Mouse (Mus musculus) MEL (cell line): ENCODE data around the gene Agpat4. TPM values are rescaled to one million over a fixed set of nuclear protein-coding genes. Genes with fewer than 3 reads are reported as not detected.

Source experiments
- DNase-seq: peaks from one replicate; pipeline ENCODE4 v3.0.0; 2011; ENCODE audit warnings: low read depth, low spot score
- H3K27ac ChIP-seq: 2 replicates; pipeline ENCODE4 v1.5.1; 2012; ENCODE audit warnings: low read depth, mild to moderate bottlenecking, control low read depth, low read length, moderate library complexity; ENCODE audit not compliant: control insufficient read depth
- H3K27me3 ChIP-seq, 2 experiments: fragments of 150-350 bp in 1 of 2; sonication (generic) in 1 of 2; 2 replicates each; pipeline ENCODE4 v1.6.1; 2012; ENCODE audit warnings: low read length in 2 of 2, mild to moderate bottlenecking in 2 of 2, improper control_type of control experiment in 1 of 2, moderate library complexity in 1 of 2; ENCODE audit not compliant: insufficient read depth in 2 of 2, control insufficient read depth in 1 of 2
- H3K36me3 ChIP-seq, 2 experiments: 2 replicates each; pipeline ENCODE4 v1.6.1; 2012 to 2014; ENCODE audit warnings: low read length in 2 of 2, improper control_type of control experiment in 1 of 2, inconsistent platforms in 1 of 2, mild to moderate bottlenecking in 1 of 2; ENCODE audit not compliant: insufficient read depth in 2 of 2, control insufficient read depth in 1 of 2
- H3K4me1 ChIP-seq, 2 experiments: fragments of 150-350 bp in 1 of 2; sonication (generic) in 1 of 2; 2 replicates each; pipeline ENCODE4 v1.6.1; 2012; ENCODE audit warnings: low read length in 2 of 2, improper control_type of control experiment in 1 of 2, mild to moderate bottlenecking in 1 of 2; ENCODE audit not compliant: insufficient read depth in 2 of 2, control insufficient read depth in 1 of 2
- H3K4me3 ChIP-seq, 2 experiments: fragments of 150-350 bp in 1 of 2; sonication (generic) in 1 of 2; 2 replicates each; pipeline ENCODE4 v1.5.1; 2012; ENCODE audit warnings: low read depth in 2 of 2, low read length in 2 of 2, mild to moderate bottlenecking in 2 of 2, moderate library complexity in 2 of 2, control low read depth in 1 of 2, improper control_type of control experiment in 1 of 2; ENCODE audit not compliant: control insufficient read depth in 1 of 2, insufficient read depth in 1 of 2
- H3K79me2 ChIP-seq: 2 replicates; pipeline ENCODE4 v1.6.1; 2012; ENCODE audit warnings: mild to moderate bottlenecking, low read length, moderate library complexity; ENCODE audit not compliant: control insufficient read depth, poor library complexity, insufficient read depth
- H3K9ac ChIP-seq: 2 replicates; pipeline ENCODE4 v1.6.1; 2012; ENCODE audit warnings: low read depth, mild to moderate bottlenecking, control low read depth, low read length, moderate library complexity; ENCODE audit not compliant: control insufficient read depth, poor library complexity, severe bottlenecking
- H3K9me3 ChIP-seq: fragments of 150-350 bp; sonication (generic); replicated peaks from 2 replicates; pipeline ENCODE4 v1.6.1; 2012; ENCODE audit warnings: mild to moderate bottlenecking, low read length, improper control_type of control experiment, moderate library complexity; ENCODE audit not compliant: insufficient read depth
- BHLHE40 ChIP-seq: IDR thresholded peaks from 2 replicates; pipeline ENCODE4 v1.6.1; 2012; ENCODE audit warnings: low read depth, mild to moderate bottlenecking, inconsistent platforms, low read length, improper control_type of control experiment, borderline replicate concordance
- CHD2 ChIP-seq: IDR thresholded peaks from 2 replicates; pipeline ENCODE4 v1.6.1; 2011; ENCODE audit warnings: low read length, improper control_type of control experiment
- CTCF ChIP-seq, 3 experiments: IDR thresholded peaks in 2 of 3; conservative IDR thresholded peaks in 1 of 3; 2 replicates each; pipeline ENCODE4 v1.5.1; 2011 to 2012; ENCODE audit warnings: low read length in 3 of 3, low read depth in 2 of 3, mild to moderate bottlenecking in 2 of 3, improper control_type of control experiment in 1 of 3, inconsistent platforms in 1 of 3, mixed read lengths in 1 of 3, moderate library complexity in 1 of 3; ENCODE audit not compliant: control insufficient read depth in 1 of 3, insufficient read depth in 1 of 3, poor library complexity in 1 of 3, severe bottlenecking in 1 of 3
- ELF1 ChIP-seq: IDR thresholded peaks from 2 replicates; pipeline ENCODE4 v1.6.1; 2014; ENCODE audit warnings: low read depth, mild to moderate bottlenecking, inconsistent platforms, low read length, improper control_type of control experiment, moderate library complexity
- GABPA ChIP-seq: IDR thresholded peaks from 2 replicates; pipeline ENCODE4 v1.6.1; 2012; ENCODE audit warnings: low read depth, mild to moderate bottlenecking, inconsistent platforms, low read length, improper control_type of control experiment, moderate library complexity
- GATA1 ChIP-seq: IDR thresholded peaks from 2 replicates; pipeline ENCODE4 v1.6.1; 2011; ENCODE audit warnings: low read depth, low read length, improper control_type of control experiment
- HCFC1 ChIP-seq: IDR thresholded peaks from 2 replicates; pipeline ENCODE4 v1.6.1; 2012; ENCODE audit warnings: low read depth, mild to moderate bottlenecking, inconsistent platforms, low read length, improper control_type of control experiment, moderate library complexity
- JUND ChIP-seq: IDR thresholded peaks from 2 replicates; pipeline ENCODE4 v1.6.1; 2011; ENCODE audit warnings: low read depth, mild to moderate bottlenecking, improper control_type of control experiment, low read length
- MAFK ChIP-seq: IDR thresholded peaks from 2 replicates; pipeline ENCODE4 v1.6.1; 2011; ENCODE audit warnings: low read depth, mild to moderate bottlenecking, low read length, improper control_type of control experiment, borderline replicate concordance
- MAX ChIP-seq: IDR thresholded peaks from 2 replicates; pipeline ENCODE4 v1.6.1; 2011; ENCODE audit warnings: low read length, improper control_type of control experiment
- MEF2A ChIP-seq: IDR thresholded peaks from 2 replicates; pipeline ENCODE4 v1.6.1; 2014; ENCODE audit warnings: low read depth, mild to moderate bottlenecking, inconsistent platforms, low read length, improper control_type of control experiment; ENCODE audit not compliant: poor library complexity, insufficient replicate concordance, severe bottlenecking; ENCODE audit errors: extremely low read depth
- MYB ChIP-seq: IDR thresholded peaks from 2 replicates; pipeline ENCODE4 v1.6.1; 2011; ENCODE audit warnings: mild to moderate bottlenecking, low read depth, low read length, improper control_type of control experiment
- NRF1 ChIP-seq: IDR thresholded peaks from 2 replicates; pipeline ENCODE4 v1.6.1; 2014; ENCODE audit warnings: low read depth, mild to moderate bottlenecking, inconsistent platforms, low read length, improper control_type of control experiment, moderate library complexity; ENCODE audit not compliant: poor library complexity, insufficient read depth, severe bottlenecking
- POLR2A ChIP-seq, 2 experiments: IDR thresholded peaks; 2 replicates each; pipeline ENCODE4 v1.6.1; 2011 to 2012; ENCODE audit warnings: low read length in 2 of 2, mild to moderate bottlenecking in 2 of 2, control low read depth in 1 of 2, improper control_type of control experiment in 1 of 2, low read depth in 1 of 2, moderate library complexity in 1 of 2; ENCODE audit not compliant: control insufficient read depth in 1 of 2, insufficient read depth in 1 of 2, poor library complexity in 1 of 2
- POLR2AphosphoS5 ChIP-seq: IDR thresholded peaks from 2 replicates; pipeline ENCODE4 v1.6.1; 2012; ENCODE audit warnings: low read depth, borderline replicate concordance, mild to moderate bottlenecking, inconsistent platforms, low read length, moderate library complexity, mixed read lengths
- RAD21 ChIP-seq: IDR thresholded peaks from 2 replicates; pipeline ENCODE4 v1.6.1; 2011; ENCODE audit warnings: mild to moderate bottlenecking, low read depth, low read length, improper control_type of control experiment
- RCOR1 ChIP-seq: IDR thresholded peaks from 2 replicates; pipeline ENCODE4 v1.6.1; 2012; ENCODE audit warnings: low read depth, mild to moderate bottlenecking, inconsistent platforms, low read length, improper control_type of control experiment
- SIN3A ChIP-seq: IDR thresholded peaks from 2 replicates; pipeline ENCODE4 v1.6.1; 2012; ENCODE audit warnings: low read length, improper control_type of control experiment, inconsistent platforms
- SMC3 ChIP-seq: IDR thresholded peaks from 2 replicates; pipeline ENCODE4 v1.6.1; 2011; ENCODE audit warnings: low read depth, low read length, improper control_type of control experiment
- TAL1 ChIP-seq: IDR thresholded peaks from 2 replicates; pipeline ENCODE4 v1.6.1; 2012; ENCODE audit warnings: mild to moderate bottlenecking, inconsistent platforms, low read length, moderate library complexity, mixed read lengths
- TBP ChIP-seq: IDR thresholded peaks from 2 replicates; pipeline ENCODE4 v1.8.0; 2011; ENCODE audit warnings: low read depth, low read length, improper control_type of control experiment
- TCF12 ChIP-seq: IDR thresholded peaks from 2 replicates; pipeline ENCODE4 v1.6.1; 2014; ENCODE audit warnings: low read depth, mild to moderate bottlenecking, inconsistent platforms, low read length, improper control_type of control experiment, moderate library complexity
- UBTF ChIP-seq: IDR thresholded peaks from 2 replicates; pipeline ENCODE4 v1.6.1; 2012; ENCODE audit warnings: low read depth, mild to moderate bottlenecking, inconsistent platforms, low read length, improper control_type of control experiment, moderate library complexity, borderline replicate concordance; ENCODE audit not compliant: insufficient read depth
- USF1 ChIP-seq: IDR thresholded peaks from 2 replicates; pipeline ENCODE4 v1.6.1; 2014; ENCODE audit warnings: low read depth, mild to moderate bottlenecking, inconsistent platforms, low read length, improper control_type of control experiment, moderate library complexity
- USF2 ChIP-seq, 2 experiments: IDR thresholded peaks; 2 replicates each; pipeline ENCODE4 v1.6.1; 2011 to 2012; ENCODE audit warnings: improper control_type of control experiment in 2 of 2, low read length in 2 of 2, borderline replicate concordance in 1 of 2, inconsistent platforms in 1 of 2, low read depth in 1 of 2, mild to moderate bottlenecking in 1 of 2; ENCODE audit not compliant: insufficient read depth in 1 of 2
- ZC3H11A ChIP-seq: IDR thresholded peaks from 2 replicates; pipeline ENCODE4 v1.6.1; 2012; ENCODE audit warnings: low read depth, mild to moderate bottlenecking, inconsistent platforms, low read length, improper control_type of control experiment
- ZNF384 ChIP-seq: IDR thresholded peaks from 2 replicates; pipeline ENCODE4 v1.6.1; 2012; ENCODE audit warnings: low read depth, mild to moderate bottlenecking, inconsistent platforms, low read length, improper control_type of control experiment
- polyA plus RNA-seq, 2 experiments: library from polyadenylated mRNA; stranded (reverse) in 1 of 2; unstranded in 1 of 2; fragments of >175 nt in 1 of 2; fragments of >200 nt in 1 of 2; gene quantifications; 2 replicates each; pipeline versions ENCODE4 v1.2.1 to v1.2.4; 2012; ENCODE audit warnings: low replicate concordance in 2 of 2, low read depth in 1 of 2; ENCODE audit not compliant: insufficient read length in 2 of 2, insufficient read depth in 1 of 2, missing spikeins in 1 of 2
- total RNA-seq: library from RNA; depleted of rRNA; stranded (reverse); fragments of 300-350 nt; gene quantifications from 2 replicates; pipeline ENCODE4 v1.2.3, GENCODE M21; 2012

Gene Agpat4
- total and polyA plus RNA-seq, 3 experiments, result 3.3 to 9.3 TPM; not detected in 1

DNA sequence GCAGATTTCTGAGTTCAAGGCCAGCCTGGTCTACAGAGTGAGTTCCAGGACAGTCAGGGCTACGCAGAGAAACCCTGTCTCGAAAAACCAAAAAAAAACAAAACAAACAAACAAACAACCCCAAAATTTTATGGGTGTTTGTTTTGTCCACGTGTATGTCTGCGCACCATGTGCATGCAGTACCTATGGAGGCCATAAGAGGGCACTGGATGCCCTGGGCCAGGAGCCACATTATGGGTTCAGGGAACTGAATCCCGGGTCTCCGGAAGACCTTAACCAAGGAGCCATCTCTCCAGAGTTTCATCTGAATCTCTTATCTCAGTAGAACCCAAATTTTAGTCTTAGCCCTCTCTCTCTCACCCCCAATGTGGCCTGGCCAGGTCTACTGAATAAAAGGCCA lies 14.7 kb upstream of the Agpat4 start:
- Histone ChIP-seq H3K27me3 (no peaks in the 10 kb centered on the region), H3K4me1 (no peaks in the 10 kb centered on the region), H3K4me3 (no peak overlapping the region), H3K36me3 (no peaks in the 10 kb centered on the region), H3K9me3 (no peaks in the 10 kb centered on the region), H3K27ac (no peak overlapping the region), H3K9ac (no peak overlapping the region), H3K79me2 (no peaks in the 10 kb centered on the region)
- DNase-seq, result no peak
- no peak for TF ChIP-seq MAFK
- TF ChIP-seq CTCF (IDR thresholded peaks at IDR 0.05 in 2 of 3, conservative IDR thresholded peaks at IDR 0.05 in 1 of 3; ENCODE audit: control insufficient read depth in 1 of 3, insufficient read depth in 1 of 3, low read depth in 2 of 3, low read length in 3 of 3, poor library complexity in 1 of 3, severe bottlenecking in 1 of 3), result peak in 2 of 3 experiments; percentile 9 to 34; a peak in 2 of 6 replicates
- no peak for TF ChIP-seq TCF12
- TF ChIP-seq RAD21, result peak; percentile 20
- peak; percentile 40 for TF ChIP-seq SMC3

DNA sequence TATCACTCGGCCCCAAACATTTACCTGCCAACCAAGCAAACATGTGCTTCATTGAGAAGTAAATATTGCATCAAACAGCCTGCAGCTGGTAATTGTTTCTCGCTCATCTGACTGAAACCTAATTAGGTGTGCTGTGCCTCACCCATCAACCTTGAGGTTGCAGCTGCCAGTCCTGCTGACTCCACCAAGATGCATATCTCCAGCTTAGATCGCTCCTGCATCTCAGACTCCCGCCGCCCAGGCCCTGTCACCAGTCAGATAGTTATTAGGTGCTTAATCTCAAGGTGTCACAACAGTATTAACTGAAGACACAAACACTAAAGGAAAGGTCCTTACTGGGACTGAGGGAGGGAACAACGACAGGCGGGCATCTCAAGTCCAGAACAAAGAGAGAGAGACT lies 14.3 kb upstream of the Agpat4 start:
- no peak overlapping the region for H3K27ac ChIP-seq
- H3K9ac ChIP-seq, result no peak overlapping the region

DNA sequence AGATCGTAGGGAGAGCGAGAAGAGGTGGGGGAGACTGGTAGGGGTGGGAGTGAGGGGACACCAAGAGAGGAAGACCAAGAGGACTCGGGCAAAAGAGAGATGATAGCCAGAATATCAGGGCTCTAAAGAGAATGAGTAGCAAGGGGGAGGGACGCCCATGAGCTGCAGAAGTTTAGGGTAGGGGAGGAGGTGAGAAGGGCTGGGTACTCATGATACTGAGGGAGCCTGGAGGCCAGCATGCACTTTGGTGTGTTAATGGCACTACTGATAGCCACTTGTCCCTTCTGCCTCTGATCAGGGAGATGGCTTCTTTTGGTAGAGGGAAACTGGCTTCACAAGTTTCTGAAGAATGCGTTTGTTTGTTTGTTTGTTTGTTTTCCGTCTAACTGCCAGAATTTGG lies 13.8 kb upstream of the Agpat4 start:
- Histone ChIP-seq H3K9ac (no peak overlapping the region), H3K27ac (no peak overlapping the region), H3K4me1 (no peaks in the 10 kb centered on the region), H3K4me3 (no peak overlapping the region), H3K9me3 (no peaks in the 10 kb centered on the region), H3K36me3 (no peaks in the 10 kb centered on the region), H3K79me2 (no peaks in the 10 kb centered on the region), H3K27me3 (no peaks in the 10 kb centered on the region)
- DNase-seq, result no peak
- TF ChIP-seq CHD2 (no peak), SIN3A (no peak), TAL1 (no peak), RCOR1 (no peak), JUND (no peak), ZNF384 (no peak), BHLHE40 (no peak), USF1 (no peak), GABPA (no peak), MEF2A (no peak), MYB (no peak), MAFK (no peak), ELF1 (no peak), POLR2A (IDR thresholded peaks at IDR 0.05; ENCODE audit: control insufficient read depth in 1 of 2, insufficient read depth in 1 of 2, low read depth in 1 of 2, low read length in 2 of 2, poor library complexity in 1 of 2) (no peak)

More for the DNA sequence above, 14.3 kb upstream of the Agpat4 start:
- no peak for DNase-seq
- no peaks in the 10 kb centered on the region for H3K27me3 ChIP-seq
- no peaks in the 10 kb centered on the region for H3K4me1 ChIP-seq
- H3K4me3 ChIP-seq, result no peak overlapping the region
- no peaks in the 10 kb centered on the region for H3K36me3 ChIP-seq
- TF ChIP-seq JUND, result no peak
- TF ChIP-seq ZNF384, result no peak
- TF ChIP-seq NRF1, result no peak
- TF ChIP-seq POLR2AphosphoS5, result no peak
- TF ChIP-seq MAX, result no peak
- no peak for TF ChIP-seq USF1
- TF ChIP-seq USF2 (IDR thresholded peaks at IDR 0.05; ENCODE audit: borderline replicate concordance in 1 of 2, insufficient read depth in 1 of 2, low read depth in 1 of 2, low read length in 2 of 2), result no peak
- no peak for TF ChIP-seq ELF1
- no peak for TF ChIP-seq UBTF
- no peak for TF ChIP-seq RAD21
- no peak for TF ChIP-seq BHLHE40
- no peak for TF ChIP-seq GATA1
- no peak for TF ChIP-seq SMC3
- TF ChIP-seq MAFK, result no peak
- TF ChIP-seq ZC3H11A, result no peak
- TF ChIP-seq HCFC1, result no peak
- TF ChIP-seq TBP, result no peak
- TF ChIP-seq CHD2, result no peak
- no peak for TF ChIP-seq GABPA
- no peaks in the 10 kb centered on the region for H3K9me3 ChIP-seq
- H3K79me2 ChIP-seq, result no peaks in the 10 kb centered on the region
